Mouse (Mus musculus): ENCODE results near the gene Hadhb.

The Hadhb gene

DNA sequence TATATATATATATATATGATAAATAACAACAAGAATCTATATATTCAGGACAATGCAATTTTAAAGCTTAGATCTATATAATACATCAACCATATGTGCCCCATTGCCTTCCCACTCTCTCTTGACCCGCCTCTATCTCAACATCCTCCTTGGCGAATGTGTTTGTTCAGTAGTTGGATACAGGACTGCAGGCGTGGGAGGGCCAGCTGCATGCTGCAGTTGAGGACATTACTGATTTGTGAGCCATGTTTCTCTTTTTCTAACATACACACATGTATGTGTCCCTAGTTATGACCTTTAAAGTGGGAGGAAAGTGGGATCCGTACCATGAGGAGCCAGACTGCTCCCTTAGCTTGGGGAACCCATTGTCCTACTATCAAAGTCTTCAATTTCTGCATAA is 23.8 kb upstream of the Hadhb start:
- DNase-seq = no peak

DNA sequence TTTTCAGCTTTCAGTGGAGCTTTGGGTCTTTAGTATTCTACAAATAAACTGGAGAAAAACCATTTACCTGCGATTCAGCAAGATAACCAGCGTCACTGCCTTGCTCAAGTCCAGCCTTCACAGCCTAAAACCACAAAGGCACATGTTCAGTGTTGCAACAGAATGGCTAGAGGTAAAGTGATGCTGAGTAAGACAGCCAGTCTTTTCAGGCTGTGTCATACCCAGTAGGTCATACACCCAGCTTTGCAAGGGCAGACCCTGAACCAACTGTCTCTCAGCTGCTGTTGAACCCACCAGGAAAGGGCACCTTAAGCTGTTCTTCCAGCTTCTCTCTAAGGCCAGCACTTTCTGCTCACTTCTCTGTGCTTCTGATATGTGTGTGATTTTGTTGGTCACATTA is 22.9 kb upstream of the Hadhb start:
- DNase-seq = no peak

DNA sequence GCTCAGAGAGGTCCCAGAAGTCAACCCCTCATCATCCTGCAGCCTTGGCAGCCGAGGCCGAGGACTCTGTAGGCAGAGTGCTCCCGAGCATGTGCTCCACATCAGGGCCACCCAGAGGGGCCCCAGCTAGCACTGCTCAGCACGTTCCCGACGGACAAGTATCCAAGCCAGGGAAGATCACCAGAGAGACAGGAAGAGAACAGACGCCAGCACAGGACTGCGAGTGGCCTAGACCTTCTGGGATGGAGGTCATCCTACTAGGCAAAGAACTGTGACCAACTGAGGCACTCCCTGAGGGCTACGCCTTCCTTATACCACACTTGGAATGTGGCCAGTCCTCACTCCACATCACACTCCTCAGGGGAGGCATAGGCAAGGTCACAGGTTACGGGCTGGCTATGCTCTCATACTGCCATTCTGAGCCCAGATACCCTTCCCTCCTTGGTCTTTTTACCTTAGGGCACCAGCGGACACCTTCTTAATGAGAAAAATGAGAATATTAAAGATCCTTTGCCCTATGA is 19.3 kb upstream of the Hadhb start:
- no peak for DNase-seq

- DNase-seq = no peak
Measured at GRCm38 (mm10) chr5:30137271-30137670, 17.8 kb upstream of the Hadhb start.

DNA sequence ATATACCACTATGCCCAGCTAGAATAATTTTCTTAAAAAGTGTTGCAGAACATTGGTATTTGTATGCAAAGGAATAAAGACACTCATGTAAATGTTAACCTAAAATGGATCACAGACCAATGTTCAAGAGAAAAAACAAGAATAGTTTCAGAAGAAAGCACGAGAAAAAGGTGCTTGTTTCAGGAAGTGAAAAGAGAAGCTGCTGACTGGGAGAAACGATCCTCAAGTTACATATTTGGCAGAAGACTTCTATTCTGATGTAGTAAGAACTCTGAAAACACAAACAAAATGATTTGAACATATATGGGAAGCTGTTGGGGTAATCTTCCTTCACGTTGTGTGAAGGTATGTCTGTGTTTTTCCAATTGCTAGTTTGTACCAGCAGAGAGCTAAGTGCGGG is 16.9 kb upstream of the Hadhb start:
- DNase-seq = no peak

GRCm38 (mm10) chr5:30146526-30146925 is 8.5 kb upstream of the Hadhb start:
- no peak for DNase-seq

DNA sequence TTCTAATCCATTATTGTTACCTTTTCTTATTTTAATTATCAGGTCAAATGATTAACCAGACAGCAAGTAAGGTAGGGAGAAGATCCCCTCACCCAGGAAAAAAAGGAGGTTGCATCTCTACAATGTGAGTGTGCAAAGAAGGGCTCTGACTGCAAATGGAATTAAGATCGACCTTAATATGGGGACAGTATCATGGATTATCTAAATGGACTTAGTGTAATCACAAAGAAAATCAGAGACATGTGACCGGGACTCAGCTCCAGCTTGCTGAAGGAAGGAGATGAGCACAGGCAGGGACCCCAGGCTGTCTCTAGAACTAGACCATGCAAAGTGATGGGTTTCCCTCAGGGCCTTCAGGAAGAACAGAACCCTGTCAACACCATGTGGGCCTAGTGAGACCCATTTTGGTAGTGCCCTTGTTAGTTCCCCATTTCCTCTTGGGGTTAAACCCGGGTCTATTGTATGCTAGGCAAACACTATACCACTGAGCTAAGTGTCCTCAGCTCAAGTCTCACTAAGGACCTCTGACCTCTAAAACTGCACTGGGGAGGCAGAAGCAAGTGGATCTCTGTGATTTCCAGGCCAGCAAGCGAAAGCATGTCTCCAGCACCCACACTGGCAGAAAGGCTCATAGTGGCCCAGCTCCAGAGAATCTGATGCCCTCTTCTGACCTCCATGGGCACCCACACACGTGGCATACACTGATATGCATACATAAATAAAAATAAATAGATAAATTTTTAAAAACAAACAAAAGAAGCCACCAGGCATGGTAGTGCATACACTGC is 6.7 kb upstream of the Hadhb start:
- DNase-seq = no peak

- no peak for DNase-seq
Measured at GRCm38 (mm10) chr5:30152007-30152406, 3.0 kb upstream of the Hadhb start.

- DNase-seq = no peak
Measured at GRCm38 (mm10) chr5:30152413-30152812, 2.6 kb upstream of the Hadhb start.

DNA sequence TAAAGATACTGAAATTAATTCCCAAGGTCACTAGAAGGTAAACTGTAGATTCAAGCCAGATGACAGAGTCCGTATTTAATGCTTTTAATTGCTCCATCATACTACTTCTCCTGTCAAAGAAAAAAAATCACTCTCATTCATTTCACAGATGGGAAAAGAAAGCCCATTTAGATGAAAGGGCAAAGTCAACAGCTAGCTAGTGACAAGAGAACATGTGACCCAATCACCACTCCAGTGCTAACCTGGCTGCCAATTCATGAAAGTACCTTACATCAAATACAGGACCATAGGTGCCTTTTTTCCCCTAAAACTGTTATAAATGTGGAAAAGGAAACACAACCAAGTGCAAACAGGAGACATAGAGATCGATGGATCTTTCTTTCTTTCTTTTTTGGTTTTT is 1.8 kb upstream of the Hadhb start:
- no peak for DNase-seq

DNA sequence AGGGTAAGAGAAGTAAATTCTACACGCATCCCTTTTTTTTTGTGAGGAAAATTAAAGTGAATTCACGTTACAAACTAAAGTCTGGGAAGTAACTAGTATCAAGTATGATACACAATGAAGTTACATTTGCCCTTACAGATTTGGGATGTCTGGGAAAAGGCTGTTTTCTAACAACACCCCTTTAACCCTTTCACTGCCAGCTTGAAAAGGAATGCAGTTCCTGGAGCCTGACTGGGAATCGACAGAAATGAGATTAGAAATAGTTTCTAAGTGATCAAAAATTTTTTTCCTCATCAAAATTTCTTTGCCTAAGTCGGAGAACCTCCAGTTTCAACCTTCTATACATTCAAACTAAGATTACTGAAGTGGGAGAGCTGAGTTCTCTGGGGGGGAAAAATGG is 1.0 kb upstream of the Hadhb start:
- DNase-seq = no peak

GRCm38 (mm10) chr5:30155395-30155792 is 346 bp downstream of the Hadhb start:
- no peak for DNase-seq

GRCm38 (mm10) chr5:30155821-30156629 is 977 bp downstream of the Hadhb start:
- DNase-seq = no peak

GRCm38 (mm10) chr5:30159601-30160000 is 4.6 kb downstream of the Hadhb start:
- peak; percentile 30 for DNase-seq

- DNase-seq = no peak
Measured at GRCm38 (mm10) chr5:30161836-30162235, 6.8 kb downstream of the Hadhb start.

GRCm38 (mm10) chr5:30162339-30162738 is 7.3 kb downstream of the Hadhb start:
- DNase-seq = no peak

DNA sequence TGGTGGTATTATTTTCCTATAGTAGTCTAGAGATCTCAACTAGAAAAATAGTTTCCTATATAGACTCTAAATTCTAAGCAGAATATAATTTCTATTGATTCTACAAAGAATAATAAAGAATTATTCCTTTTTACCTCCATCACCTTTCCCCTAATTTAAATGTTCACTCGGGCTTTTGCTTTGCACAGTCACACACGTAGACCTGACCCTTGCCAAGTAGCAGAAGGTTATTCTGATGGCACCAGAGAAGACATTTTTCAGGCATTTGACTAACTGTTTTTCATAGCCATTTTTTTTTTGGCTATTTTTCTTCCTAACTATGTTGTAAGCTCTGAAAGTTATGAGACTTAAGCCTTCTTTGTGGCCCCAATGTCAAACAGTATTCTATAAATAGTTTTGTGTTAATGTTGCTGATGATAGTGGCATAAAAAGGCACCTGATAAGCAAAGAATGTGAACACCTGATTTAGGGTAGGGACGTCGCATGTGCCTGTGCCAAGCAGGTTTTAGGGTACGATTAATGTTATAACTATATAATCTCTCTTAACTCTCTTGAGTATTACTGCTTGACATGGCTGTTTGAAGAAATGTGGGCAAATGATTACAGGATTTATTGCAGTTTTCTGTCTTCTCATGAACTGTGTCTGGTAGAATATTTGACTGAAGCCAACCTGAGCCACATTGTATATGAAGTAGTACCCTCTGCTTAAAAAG is 10.3 kb downstream of the Hadhb start:
- no peak for DNase-seq

DNA sequence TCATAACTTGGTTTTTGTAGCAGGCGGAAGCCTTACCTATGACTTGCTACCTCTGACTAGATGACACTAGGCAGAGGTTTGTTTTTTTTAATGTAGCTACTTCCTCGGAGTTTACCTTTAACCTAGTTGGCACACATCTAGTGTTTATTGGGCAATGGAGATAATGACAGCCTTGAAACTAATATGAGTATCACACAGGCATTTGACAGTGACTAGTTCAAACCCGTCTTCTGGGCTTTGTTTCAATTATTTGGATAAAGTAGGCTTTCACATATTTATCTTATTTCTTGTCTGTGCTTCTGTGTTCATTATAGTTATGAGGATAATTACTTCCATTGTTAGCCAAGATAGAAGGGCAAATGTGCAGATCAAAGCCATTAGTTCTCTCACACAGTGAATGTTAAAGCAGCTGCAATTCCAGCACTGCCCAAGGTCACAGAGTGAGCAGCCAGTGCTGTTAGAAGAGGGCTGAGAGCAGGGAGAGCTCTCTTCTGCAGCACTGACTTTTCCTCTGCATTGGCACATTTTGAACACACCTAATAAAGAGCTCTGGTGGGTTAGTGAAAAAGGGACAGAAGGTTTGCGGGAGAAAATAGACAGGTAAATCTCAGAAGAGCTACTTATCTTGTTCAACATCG is 15.4 kb downstream of the Hadhb start:
- DNase-seq = no peak

- DNase-seq = no peak
Measured at GRCm38 (mm10) chr5:30172115-30172514, 17.1 kb downstream of the Hadhb start.

DNA sequence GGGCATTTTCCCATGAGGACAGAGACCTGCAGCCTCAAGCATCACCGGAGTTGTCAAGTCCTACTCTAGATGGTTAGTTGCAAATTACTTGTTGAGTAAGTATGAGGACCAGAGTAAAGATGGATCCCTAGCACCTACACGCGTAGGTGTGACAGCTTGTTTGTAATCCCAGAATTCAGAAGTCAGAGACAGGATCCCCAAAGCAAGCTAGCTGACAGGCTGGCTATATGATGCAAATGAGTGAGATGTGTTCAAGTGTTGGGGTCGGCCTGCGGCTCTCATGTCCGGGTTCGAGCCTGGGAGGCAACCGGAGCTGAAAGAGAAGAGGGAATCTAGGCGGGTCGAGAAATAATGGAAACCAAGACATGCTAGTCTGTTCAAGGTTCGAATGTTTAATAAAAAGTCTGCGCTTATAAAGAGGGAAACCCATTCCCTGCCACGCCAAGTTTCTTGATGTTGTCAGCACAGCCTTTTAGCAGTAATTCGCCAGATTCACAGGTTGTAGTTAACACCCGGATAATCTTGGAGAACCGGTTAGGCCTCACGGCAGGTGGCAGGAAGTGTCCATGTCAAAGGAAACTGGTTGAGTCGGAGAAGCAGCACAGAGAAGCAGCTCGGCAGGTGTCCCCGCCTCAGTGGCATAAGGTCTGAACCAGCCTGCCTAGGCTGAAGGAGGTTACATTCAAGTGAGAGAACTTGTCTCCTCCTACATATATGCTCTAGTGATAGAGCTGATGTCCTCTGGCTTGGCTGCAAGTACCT is 18.1 kb downstream of the Hadhb start:
- DNase-seq = no peak

DNA sequence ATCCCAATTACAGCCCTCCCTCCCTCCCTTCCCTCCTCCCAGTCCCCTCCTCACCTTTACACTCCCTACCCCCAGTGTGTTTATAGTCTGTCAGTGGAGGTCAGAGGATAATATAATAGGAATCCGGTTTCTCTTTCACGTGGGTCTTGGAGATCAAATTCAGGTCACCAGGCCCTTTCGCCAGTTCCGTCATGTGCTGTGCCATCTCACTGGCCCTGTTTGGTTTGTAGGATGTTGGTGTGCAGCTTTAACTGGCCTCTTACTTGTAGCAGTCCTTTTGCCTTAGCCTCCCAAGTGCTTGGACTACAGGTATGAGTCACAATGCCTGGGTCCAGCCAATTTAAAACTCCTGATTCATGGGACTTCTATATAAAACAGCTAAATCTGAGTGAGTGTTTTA is 20.8 kb downstream of the Hadhb start:
- no peak for DNase-seq
